Mouse (Mus musculus) neural tube, embryonic 10.5 days (tissue): ENCODE measurements around the gene Alg2.

Source experiments
- DNase-seq: peaks from one replicate; pipeline ENCODE4 v3.0.0-alpha.2; 2017; ENCODE audit warnings: low spot score; ENCODE audit errors: extremely low spot score

The Alg2 gene

GRCm38 (mm10) chr4:47467196-47467595, 6.9 kb downstream of the Alg2 start:
- no peak for DNase-seq

GRCm38 (mm10) chr4:47449586-47450522, 24.3 kb downstream of the Alg2 start:
- no peak for DNase-seq

GRCm38 (mm10) chr4:47449116-47449515, 25.0 kb downstream of the Alg2 start:
- no peak for DNase-seq

DNA sequence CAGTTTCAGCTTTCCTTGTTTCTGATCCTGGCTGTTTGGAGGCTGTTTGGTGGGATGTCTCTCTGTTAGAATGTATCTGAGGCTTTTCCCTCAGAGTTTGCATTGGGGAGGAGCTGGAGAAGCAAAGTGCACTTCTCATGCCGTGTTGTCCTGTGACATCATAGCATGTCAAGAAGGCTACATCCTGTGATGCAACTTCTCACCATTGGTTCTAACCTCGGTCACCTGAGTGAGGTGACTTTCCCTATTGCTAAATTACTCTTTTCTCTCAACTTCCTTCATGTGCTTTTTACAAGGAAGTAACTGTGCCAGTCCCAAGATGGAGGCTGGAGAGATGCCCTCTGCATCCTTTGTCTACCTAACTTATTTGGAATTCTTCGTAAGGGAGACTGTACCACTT, 25.6 kb downstream of the Alg2 start:
- no peak for DNase-seq

DNA sequence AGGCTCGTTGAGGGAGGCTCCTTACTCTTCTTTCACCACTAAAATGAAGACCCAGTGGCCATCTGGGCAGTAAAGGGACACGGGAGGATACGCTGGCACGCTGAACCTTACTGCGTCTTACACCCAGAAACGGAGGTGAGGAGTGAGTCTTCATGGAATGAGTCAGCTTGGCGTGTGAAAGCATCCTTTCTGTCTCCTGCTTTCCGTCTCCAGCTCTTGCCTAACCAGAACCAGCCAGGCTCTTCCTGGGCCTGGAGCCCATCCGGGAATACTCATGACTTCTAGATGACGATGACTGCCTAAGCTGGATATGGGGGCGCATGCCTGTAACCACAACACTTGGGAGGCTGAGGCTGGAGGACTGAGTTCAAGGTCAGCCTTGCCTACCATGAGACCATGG, 33.2 kb downstream of the Alg2 start:
- DNase-seq: peak; percentile 10

DNA sequence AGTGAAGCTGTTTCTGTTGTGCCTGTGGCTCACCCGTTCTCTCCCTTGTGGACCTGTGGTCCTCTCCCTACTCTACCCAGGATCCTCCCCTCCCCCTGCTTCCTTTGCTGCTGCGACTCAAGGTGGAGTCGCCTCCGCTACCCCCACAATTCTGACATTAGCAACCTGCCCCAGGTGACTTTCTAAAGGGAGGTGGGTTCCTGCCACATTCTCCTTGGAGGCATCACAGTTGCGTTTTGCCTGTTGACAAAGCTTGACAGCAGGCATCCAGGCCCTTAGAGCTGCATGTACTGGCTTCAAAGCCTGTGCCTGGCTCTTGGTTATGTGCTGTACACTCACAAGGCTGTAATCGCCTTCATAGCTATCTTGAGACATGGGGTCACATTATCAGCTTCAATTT, 35.2 kb downstream of the Alg2 start:
- DNase-seq: peak; percentile 12

DNA sequence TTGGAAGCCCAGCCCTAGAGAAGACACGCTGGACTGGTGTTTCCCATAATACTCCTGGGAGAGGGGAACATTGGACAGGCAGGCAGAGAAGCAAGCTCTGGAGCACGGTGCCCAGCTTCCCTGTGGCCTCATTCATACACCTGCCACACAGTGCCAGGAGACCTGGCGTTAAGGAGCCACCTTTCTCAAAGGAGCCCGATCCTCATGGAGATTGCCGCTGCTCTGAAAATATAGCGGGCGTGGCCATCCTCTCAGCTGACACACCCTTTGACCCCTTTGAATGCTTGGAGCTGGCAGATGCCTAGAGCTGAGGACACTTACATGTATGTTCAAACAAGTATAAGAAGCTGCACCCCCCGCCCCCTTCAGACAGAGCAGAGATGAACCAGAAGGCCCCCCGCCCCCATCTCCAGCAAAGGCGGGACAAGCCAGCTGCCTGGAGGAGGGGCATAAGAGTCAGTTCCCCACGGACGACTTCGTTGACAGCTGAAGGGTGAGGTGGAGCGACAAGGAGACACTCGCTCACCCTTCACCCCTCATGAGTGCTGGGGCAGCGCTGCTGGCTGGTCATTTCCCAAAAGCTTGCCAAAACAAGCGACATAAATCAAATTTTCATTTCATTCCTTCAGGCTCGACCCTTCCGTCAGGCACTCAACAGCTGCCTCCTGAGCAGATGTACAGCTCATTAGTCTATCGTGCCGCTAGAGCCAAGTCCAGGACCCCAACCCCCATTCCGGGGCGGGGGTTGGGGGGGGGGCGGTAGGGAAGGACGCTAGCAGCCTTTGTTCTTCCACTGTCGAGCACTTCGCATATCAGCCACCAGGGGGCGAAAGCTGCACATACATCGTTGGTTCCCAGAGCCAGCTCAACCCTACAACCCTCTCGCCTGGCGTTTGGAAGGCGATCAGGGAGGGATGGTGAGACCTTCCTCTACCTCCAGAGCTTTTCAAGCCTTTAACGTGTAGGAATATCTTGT, 36.5 kb downstream of the Alg2 start:
- peak; percentile 94 for DNase-seq

DNA sequence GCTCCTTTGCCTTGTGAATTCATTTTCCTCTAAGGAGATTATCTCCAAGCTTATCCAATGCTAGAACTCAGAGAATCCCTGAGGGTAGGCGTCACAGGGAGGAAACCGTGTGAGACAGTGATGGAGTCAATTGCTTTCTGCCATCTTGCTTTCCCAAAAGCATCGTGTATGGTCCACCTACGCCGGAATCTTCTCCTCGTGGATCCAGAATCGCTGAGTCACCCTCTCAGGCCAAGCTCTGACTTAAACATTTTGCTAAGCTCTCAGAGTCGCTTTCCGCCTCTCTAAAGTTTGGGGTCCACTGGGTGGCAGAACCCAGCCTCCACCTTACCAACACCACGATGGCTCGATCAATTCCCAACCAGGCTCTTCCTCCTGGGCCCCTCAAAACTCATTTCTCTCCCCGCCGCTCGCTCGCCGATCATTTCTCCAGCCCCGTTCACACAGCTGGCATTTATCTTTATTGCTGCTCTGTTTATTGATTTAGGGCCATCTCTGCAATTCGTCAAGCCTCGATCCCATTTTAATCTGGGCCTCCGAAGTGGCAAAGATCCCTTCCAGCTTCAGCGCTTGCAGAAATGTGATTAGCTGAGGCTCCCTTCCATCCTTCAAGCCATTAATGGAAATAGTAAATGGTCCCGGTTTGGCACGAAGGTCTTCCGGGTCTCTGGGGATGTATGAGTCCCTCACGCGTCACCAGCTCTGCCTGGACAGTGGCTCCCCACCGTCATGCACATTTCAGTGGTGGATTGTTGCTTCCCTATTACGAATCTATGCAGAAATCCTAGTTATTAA, 38.4 kb downstream of the Alg2 start:
- DNase-seq: peak; percentile 14

DNA sequence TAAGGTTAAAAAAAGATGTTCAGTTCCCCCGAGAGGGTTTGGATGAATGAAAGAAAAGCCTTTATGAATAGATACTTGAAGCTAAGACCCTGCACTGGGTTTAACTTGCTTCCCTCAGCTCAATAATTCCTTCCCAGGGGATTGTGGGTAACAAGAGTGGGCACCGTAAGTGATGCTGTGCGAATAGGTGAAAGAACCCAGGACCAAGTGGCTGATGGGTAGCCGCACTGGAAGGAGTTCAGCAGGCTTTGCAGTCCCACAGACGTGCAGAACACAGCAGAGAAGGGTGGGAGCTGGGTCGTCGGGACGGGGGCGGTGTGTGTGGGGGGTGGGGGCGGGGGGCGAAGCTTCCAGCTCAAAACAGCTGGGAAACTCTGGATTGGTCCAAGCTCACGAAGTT, 39.0 kb downstream of the Alg2 start:
- DNase-seq: no peak

GRCm38 (mm10) chr4:47432766-47433165, 41.4 kb downstream of the Alg2 start:
- DNase-seq: no peak

GRCm38 (mm10) chr4:47431081-47431480, 43.1 kb downstream of the Alg2 start:
- DNase-seq: no peak

- no peak for DNase-seq
These were observed 43.6 kb downstream of the Alg2 start for GRCm38 (mm10) chr4:47430557-47430956.

- no peak for DNase-seq
These were observed 46.5 kb downstream of the Alg2 start for GRCm38 (mm10) chr4:47427606-47428005.

DNA sequence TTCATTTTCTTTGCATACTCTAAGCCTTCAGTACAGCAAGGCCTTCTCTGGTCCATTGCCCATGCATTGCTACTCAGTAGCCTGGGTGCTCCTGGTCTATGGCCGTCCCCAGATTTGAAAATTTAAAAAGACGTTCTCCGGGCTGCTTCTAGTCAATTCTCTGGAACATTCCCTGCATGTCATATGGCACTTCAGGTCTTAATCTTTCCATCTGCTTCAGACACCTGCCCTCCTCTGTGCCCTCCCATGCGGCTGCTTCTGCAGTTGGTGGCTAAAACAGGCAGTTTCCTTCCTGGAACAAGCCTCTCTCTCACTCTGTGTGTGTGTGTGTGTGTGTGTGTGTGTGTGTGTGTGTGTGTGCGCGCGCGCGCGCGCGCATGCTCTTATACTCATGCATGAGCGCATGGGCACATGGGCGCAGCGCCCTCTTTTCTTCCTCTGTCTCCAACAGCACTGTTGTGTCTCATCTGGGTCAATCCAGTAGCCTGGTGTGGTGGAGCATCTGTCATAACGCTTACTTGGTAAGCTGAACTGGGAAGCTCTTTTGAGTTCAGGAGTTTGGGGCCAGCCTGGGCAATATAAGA, 48.8 kb downstream of the Alg2 start:
- no peak for DNase-seq

DNA sequence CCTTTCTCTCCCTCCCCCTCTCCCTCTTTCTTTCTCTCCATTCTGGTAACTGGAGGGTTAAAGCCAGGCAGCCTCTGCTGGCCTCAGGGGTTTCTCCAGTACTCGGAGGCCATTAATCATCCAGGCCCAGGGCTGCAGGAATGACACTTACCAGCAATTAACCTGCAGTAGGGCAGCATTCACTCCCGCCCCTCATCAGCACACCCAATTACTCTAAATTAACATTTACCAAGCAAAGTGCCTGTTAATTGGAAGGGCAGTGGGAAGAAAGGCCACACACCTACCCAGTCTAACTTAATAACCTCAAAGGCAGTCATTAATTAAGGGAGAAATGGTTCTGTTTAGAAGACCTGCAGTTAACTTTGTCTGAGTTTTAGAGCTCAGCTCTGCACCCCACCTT, 49.8 kb downstream of the Alg2 start:
- DNase-seq: peak; percentile 37

DNA sequence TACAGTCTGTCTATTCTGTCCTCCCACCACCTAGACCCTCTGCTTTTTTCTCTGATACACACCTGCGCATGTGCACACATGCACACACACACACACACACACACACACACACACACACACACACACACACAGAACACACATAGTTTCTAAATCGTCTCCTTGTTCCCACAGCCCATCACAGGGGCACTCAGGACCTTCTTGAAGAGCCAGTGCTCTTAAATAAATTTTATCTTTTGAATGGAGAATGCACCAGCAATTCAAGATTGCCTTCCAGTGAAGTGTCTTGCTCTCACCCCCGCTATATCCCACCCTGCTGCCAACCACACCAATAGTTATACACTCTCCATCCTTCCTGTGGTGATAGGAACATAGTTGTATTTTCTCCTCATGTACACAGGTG, 51.2 kb downstream of the Alg2 start:
- DNase-seq: no peak

- no peak for DNase-seq
These were observed 51.9 kb downstream of the Alg2 start for GRCm38 (mm10) chr4:47422194-47422593.

DNA sequence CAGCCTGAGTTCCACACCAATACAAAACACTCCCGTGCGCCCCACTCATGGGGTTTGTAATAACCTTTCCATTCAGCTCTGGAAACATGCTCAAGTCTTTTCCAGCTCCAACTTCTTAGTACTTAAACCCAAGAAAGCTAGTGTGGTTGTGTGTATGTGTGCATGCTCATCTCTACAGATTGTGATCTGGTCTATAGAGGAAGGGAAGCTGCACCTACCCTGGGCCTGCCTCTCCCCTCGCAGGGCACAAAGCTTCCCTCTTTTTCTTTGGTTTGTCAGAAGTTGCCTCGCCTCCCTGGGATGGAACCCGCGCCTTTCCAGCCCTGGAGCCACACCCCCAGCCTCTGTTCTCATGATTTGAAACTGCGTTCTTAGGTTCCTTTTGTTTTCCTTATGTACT, 53.9 kb downstream of the Alg2 start:
- DNase-seq: no peak

DNA sequence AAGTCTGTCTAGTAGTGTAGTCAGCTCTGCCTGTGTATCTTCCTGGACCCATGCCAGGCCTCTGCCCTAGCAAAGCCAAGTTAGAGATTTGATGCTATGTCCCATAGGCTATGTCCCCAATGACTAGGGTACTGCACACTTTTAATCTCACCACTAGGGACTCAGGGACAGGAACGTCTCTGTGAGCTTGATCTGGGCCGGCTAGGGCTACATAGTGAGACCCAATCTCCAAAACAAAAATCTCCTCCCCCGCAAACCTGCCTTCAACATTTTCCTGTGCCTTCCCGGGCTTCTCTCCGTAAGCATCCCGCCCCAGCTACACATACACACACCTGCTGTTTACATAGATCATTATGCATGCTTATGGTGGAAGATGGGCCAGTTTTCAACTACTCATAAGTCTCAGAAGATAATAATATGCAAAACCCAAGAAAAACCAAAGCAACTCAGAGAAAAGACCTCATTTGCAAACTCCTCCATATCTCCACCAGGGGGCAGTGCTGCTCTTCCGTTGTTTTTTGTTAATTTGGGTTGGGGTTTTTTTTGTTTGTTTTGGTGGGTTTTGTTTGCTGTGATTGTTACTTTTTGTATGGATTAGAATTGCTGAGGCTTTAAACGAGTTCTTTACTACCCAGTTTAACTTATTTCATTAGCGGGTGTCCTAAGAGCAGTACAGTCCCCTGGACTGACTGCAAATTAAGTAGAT, 54.7 kb downstream of the Alg2 start:
- no peak for DNase-seq

- no peak for DNase-seq
These were observed 56.3 kb downstream of the Alg2 start for GRCm38 (mm10) chr4:47417871-47418270.
